Mouse (Mus musculus) liver, postnatal 0 days (tissue): Measurements from ENCODE around the gene Tacc2.

ENCODE experiments used
- CTCF ChIP-seq: sonication (generic); IDR thresholded peaks from 2 replicates; pipeline ENCODE4 v1.5.1; 2016; ENCODE audit warnings: antibody characterized with exemption, low read depth
- EP300 ChIP-seq: IDR thresholded peaks from 2 replicates; pipeline ENCODE4 v1.6.1; 2016; ENCODE audit warnings: antibody characterized with exemption, low read depth, mild to moderate bottlenecking

GRCm38 (mm10) chr7:130678414-130678813, 101.2 kb downstream of the Tacc2 start:
- TF ChIP-seq CTCF: no peak
- TF ChIP-seq EP300: no peak
